Mouse (Mus musculus) spleen, adult 2 months (tissue): ENCODE results near the gene Larp1.

ENCODE experiments used
- CTCF ChIP-seq: fragments of 200-500 bp; IDR thresholded peaks from 2 replicates; pipeline ENCODE4 v1.5.1; 2011; ENCODE audit warnings: mild to moderate bottlenecking, inconsistent platforms; ENCODE audit not compliant: insufficient read depth, insufficient read length, insufficient replicate concordance; ENCODE audit errors: extremely low read depth
- POLR2A ChIP-seq: fragments of 200-500 bp; IDR thresholded peaks from 2 replicates; pipeline ENCODE4 v1.6.1; 2011; ENCODE audit warnings: low read depth, low read length, inconsistent platforms

GRCm38 (mm10) chr11:58026860-58027259 lies 18.0 kb downstream of the Larp1 start:
- TF ChIP-seq CTCF (no peak), POLR2A (no peak)
